Comparison of ENCODE assay signal across 9 mouse cellular contexts in the genomic region with DNA sequence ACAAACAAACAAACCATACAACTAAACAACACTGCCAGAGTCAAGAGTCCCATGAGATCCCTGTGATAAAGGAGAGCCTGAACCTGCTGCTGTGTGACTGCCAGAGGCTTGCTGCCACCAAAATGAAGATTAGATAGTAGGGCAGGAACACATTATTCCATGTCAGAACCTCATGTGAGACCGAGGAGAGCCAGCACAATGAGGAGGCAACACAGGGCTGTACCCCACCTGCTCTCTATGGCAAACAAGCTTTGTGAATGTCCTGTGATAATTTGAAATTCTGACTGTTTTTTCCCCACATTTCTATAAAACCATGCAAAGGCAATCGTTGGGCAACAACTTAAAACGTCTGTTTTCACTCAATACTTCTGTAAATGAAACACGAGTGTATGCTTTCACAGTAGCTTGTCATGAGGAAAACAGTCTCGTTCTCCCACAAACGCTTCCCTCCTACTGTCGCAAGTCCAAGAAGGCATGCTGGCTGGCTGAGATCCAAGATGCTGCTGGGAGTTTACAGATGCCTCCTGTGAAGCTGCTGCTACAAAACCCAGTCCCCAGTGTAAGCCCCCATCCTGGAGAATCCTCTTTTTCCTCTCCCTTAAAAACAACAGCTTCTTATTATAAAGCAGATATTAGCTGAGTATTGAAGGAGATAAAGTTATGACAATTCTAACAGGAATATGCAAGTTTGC.
A peak's percentile ranks its signal among the peaks of the same experiment; 100 is the strongest.
DNase-seq lines count a peak whose midpoint lies in the region; ATAC-seq lines count a peak whose summit lies in the region.
"Had no signal": no experiment of that assay in that cellular context is flagged by ENCODE, and none has a peak within 500 bp of the region (broad histone marks: within the 10 kb centered on the region; RNA-seq: fewer than 3 reads in every experiment).

No protein-coding gene starts in this region.

- H3K9me3 ChIP-seq in forebrain, embryonic 15.5 days = no peaks in the 10 kb centered on the region
- H3K9me3 ChIP-seq in forebrain, embryonic 12.5 days = no peaks in the 10 kb centered on the region
- no peaks in the 10 kb centered on the region for H3K9me3 ChIP-seq in midbrain, embryonic 13.5 days
- no peaks in the 10 kb centered on the region for H3K9me3 ChIP-seq in midbrain, embryonic 11.5 days (ENCODE audit: control insufficient read depth, low read length)
- no peaks in the 10 kb centered on the region for H3K9me3 ChIP-seq in intestine, embryonic 16.5 days (ENCODE audit: control insufficient read depth, low read length)
- H3K9me3 ChIP-seq: neural tube, embryonic 12.5 days had no signal

- peaks cover 23% of the 10 kb centered on the region for H3K4me1 ChIP-seq in forebrain, embryonic 15.5 days
- H3K4me1 ChIP-seq in forebrain, embryonic 12.5 days = no peaks in the 10 kb centered on the region
- peaks cover 6% of the 10 kb centered on the region; the same call in 1 of the 2 replicates for H3K4me1 ChIP-seq in midbrain, embryonic 13.5 days (replicated peaks)
- H3K4me1 ChIP-seq in midbrain, embryonic 11.5 days (ENCODE audit: control insufficient read depth, insufficient read depth, low read length) = no peaks in the 10 kb centered on the region
- no peaks in the 10 kb centered on the region for H3K4me1 ChIP-seq in intestine, embryonic 16.5 days (ENCODE audit: control insufficient read depth, insufficient read depth, low read length)
- H3K4me1 ChIP-seq: neural tube, embryonic 12.5 days had no signal

- intact Hi-C loops in heart, postnatal 25 days (cut with DNase I) = no loop called here

- 12% methylated on average over 7 of the region's 7 CpGs for WGBS in forebrain, embryonic 15.5 days
- 48% methylated on average over 7 of the region's 7 CpGs for WGBS in forebrain, embryonic 12.5 days
- 50% methylated on average over 7 of the region's 7 CpGs for WGBS in midbrain, embryonic 13.5 days
- WGBS in midbrain, embryonic 11.5 days = 65% methylated on average over 7 of the region's 7 CpGs
- 40% methylated on average over 7 of the region's 7 CpGs for WGBS in intestine, embryonic 16.5 days

- H3K27me3 ChIP-seq in forebrain, embryonic 15.5 days = no peaks in the 10 kb centered on the region
- no peaks in the 10 kb centered on the region for H3K27me3 ChIP-seq in forebrain, embryonic 12.5 days
- H3K27me3 ChIP-seq in midbrain, embryonic 13.5 days = no peaks in the 10 kb centered on the region
- no peaks in the 10 kb centered on the region for H3K27me3 ChIP-seq in midbrain, embryonic 11.5 days (ENCODE audit: control insufficient read depth, insufficient read depth, low read length)
- no peaks in the 10 kb centered on the region for H3K27me3 ChIP-seq in intestine, embryonic 16.5 days (replicated peaks; ENCODE audit: control insufficient read depth, insufficient read depth, low read length)
- H3K27me3 ChIP-seq: neural tube, embryonic 12.5 days had no signal

- no peak overlapping the region for H3K4me3 ChIP-seq in forebrain, embryonic 15.5 days
- no peak overlapping the region for H3K4me3 ChIP-seq in forebrain, embryonic 12.5 days (replicated peaks)
- no peak overlapping the region for H3K4me3 ChIP-seq in midbrain, embryonic 13.5 days (replicated peaks)
- no peak overlapping the region for H3K4me3 ChIP-seq in midbrain, embryonic 11.5 days (ENCODE audit: low read depth, low read length)
- H3K4me3 ChIP-seq in intestine, embryonic 16.5 days (ENCODE audit: low read length) = no peak overlapping the region
- H3K4me3 ChIP-seq: neural tube, embryonic 12.5 days had no signal

- no peak overlapping the region for H3K27ac ChIP-seq in forebrain, embryonic 15.5 days (replicated peaks)
- H3K27ac ChIP-seq in forebrain, embryonic 12.5 days = no peak overlapping the region
- H3K27ac ChIP-seq in midbrain, embryonic 13.5 days = no peak overlapping the region
- no peak overlapping the region for H3K27ac ChIP-seq in midbrain, embryonic 11.5 days (ENCODE audit: low read depth, low read length)
- no peak overlapping the region for H3K27ac ChIP-seq in intestine, embryonic 16.5 days (ENCODE audit: low read length)
- H3K27ac ChIP-seq: neural tube, embryonic 12.5 days had no signal

- no peak overlapping the region for H3K9ac ChIP-seq in forebrain, embryonic 15.5 days (replicated peaks)
- H3K9ac ChIP-seq in forebrain, embryonic 12.5 days = no peak overlapping the region
- H3K9ac ChIP-seq in midbrain, embryonic 13.5 days (replicated peaks) = no peak overlapping the region
- H3K9ac ChIP-seq in midbrain, embryonic 11.5 days (ENCODE audit: low read length) = no peak overlapping the region
- no peak overlapping the region for H3K9ac ChIP-seq in intestine, embryonic 16.5 days (ENCODE audit: low read depth, low read length)
- H3K9ac ChIP-seq: neural tube, embryonic 12.5 days had no signal

- peak overlapping the region; percentile 19 for H3K4me2 ChIP-seq in forebrain, embryonic 15.5 days (replicated peaks)
- no peak overlapping the region for H3K4me2 ChIP-seq in forebrain, embryonic 12.5 days
- H3K4me2 ChIP-seq in midbrain, embryonic 13.5 days (replicated peaks) = peak overlapping the region; percentile 23; the same call in 1 of the 2 replicates
- no peak overlapping the region for H3K4me2 ChIP-seq in midbrain, embryonic 11.5 days
- H3K4me2 ChIP-seq in intestine, embryonic 16.5 days (ENCODE audit: low read depth, low read length) = no peak overlapping the region
- H3K4me2 ChIP-seq: neural tube, embryonic 12.5 days had no signal

- peak; percentile 81 for ATAC-seq in forebrain, embryonic 15.5 days (replicated peaks)
- ATAC-seq in forebrain, embryonic 12.5 days (ENCODE audit: low FRiP score) = no peak
- ATAC-seq in midbrain, embryonic 13.5 days = peak; percentile 60; the same call in 1 of the 2 replicates
- ATAC-seq in midbrain, embryonic 11.5 days (ENCODE audit: low FRiP score) = no peak
- ATAC-seq in intestine, embryonic 16.5 days = no peak

- no peak for DNase-seq in midbrain, embryonic 11.5 days (ENCODE audit: low spot score, missing footprints)
- peak; percentile 25 to 64 for DNase-seq in layer of hippocampus, adult 18-20 months (ENCODE audit: low spot score in 2 of 2)
- DNase-seq in retina, postnatal 7 days (ENCODE audit: low read depth, low spot score) = peak; percentile 13
- DNase-seq in heart, postnatal 25 days (ENCODE audit: low spot score) = no peak

- H3K36me3 ChIP-seq in forebrain, embryonic 15.5 days = no peaks in the 10 kb centered on the region
- no peaks in the 10 kb centered on the region for H3K36me3 ChIP-seq in forebrain, embryonic 12.5 days (replicated peaks)
- no peaks in the 10 kb centered on the region for H3K36me3 ChIP-seq in midbrain, embryonic 13.5 days
- no peaks in the 10 kb centered on the region for H3K36me3 ChIP-seq in midbrain, embryonic 11.5 days (ENCODE audit: control insufficient read depth, insufficient read depth, low read length)
- no peaks in the 10 kb centered on the region for H3K36me3 ChIP-seq in intestine, embryonic 16.5 days (ENCODE audit: control insufficient read depth, insufficient read depth, low read length)
- H3K36me3 ChIP-seq: neural tube, embryonic 12.5 days had no signal

Comparison
In these comparisons a context has a peak if more than half of its experiments do, and no peak if none do; other contexts are left out.
1. ATAC-seq: peak in forebrain, embryonic 15.5 days (single experiment) and midbrain, embryonic 13.5 days (single experiment); none in forebrain, embryonic 12.5 days (single experiment), midbrain, embryonic 11.5 days (single experiment) and intestine, embryonic 16.5 days (single experiment).
2. H3K4me2 ChIP-seq: peak in forebrain, embryonic 15.5 days (single experiment) and midbrain, embryonic 13.5 days (single experiment); none in forebrain, embryonic 12.5 days (single experiment), midbrain, embryonic 11.5 days (single experiment) and intestine, embryonic 16.5 days (single experiment).
3. DNase-seq: peak in layer of hippocampus, adult 18-20 months (2 of 2) and retina, postnatal 7 days (single experiment); none in midbrain, embryonic 11.5 days (single experiment) and heart, postnatal 25 days (single experiment).